Mouse (Mus musculus): ENCODE measurements around the gene Serp1. TPM values are rescaled to one million over a fixed set of nuclear protein-coding genes. Genes with fewer than 3 reads are reported as not detected.

The Serp1 gene
- 149 and 153 TPM in 2 replicates for polyA plus RNA-seq (2014; fragmentation: Nextera tagmentation; extraction: Ambion mirVana)

DNA sequence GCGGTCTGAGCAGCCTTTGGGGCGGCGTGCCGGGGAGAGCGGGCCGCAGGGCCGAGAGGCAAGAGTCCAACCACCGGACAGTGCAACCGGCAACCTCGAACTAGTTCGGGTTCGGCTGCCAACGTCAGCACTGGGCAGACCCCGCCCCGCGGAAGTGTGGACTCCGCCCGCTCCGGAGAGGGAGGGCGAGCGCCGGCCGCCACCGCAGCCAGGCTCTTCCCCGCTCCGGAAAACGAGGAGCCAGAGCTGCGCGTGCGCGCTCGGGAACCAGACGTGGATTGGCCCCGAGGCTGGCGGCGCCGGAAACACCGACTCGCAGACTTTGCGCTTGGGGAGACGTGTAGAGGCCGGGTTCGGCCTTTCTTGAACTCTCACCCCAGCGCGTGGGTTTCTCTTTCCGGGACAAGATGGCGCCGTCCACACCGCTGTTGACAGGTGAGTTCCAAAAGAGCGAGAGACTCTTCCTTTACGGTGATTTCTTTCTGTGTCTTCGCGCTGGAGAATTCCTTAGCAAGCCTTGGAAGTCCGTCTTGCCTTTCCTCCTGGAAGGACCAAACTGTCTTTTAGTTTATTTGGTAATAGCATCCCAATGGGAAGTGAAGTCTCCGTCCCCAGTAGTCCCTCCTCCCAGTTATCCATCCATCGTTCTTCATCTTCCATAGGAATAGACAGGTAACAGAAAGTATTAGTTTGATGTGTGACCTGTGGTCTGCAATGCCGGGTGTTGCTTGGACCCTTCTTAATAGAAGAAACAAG lies at the start of gene Serp1, which contains the start of gene Eif2a:
Serp1 (minus strand) TSS at position 241 of the 756 bp plus-strand sequence.
Eif2a (plus strand) TSS at position 170 of the 756 bp plus-strand sequence.
- H3K4me3 ChIP-seq (ENCODE audit: low read depth, low read length), result peak within 1 kb of the TSS; percentile 93
- under 1% methylated on average over 56 of the region's 57 CpGs for WGBS
- H3K36me3 ChIP-seq (ENCODE audit: control insufficient read depth, insufficient read depth, low read length), result no peaks in the 10 kb centered on the region
- peak; percentile 98 for DNase-seq (ENCODE audit: low spot score)
- peak within 1 kb of the TSS; percentile 93 for H3K9ac ChIP-seq (ENCODE audit: low read depth, low read length)
- H3K27ac ChIP-seq (ENCODE audit: low read depth, low read length), result peak within 1 kb of the TSS; percentile 86
- peak; percentile 99 for ATAC-seq (ENCODE audit: low FRiP score)
- peak within 1 kb of the TSS; percentile 71 for H3K4me2 ChIP-seq (replicated peaks; ENCODE audit: low read depth, low read length)
- no peaks in the 10 kb centered on the region for H3K4me1 ChIP-seq (replicated peaks; ENCODE audit: control insufficient read depth, insufficient read depth, low read length)
- H3K27me3 ChIP-seq (ENCODE audit: control insufficient read depth, insufficient read depth, low read length), result no peaks in the 10 kb centered on the region
- no peaks in the 10 kb centered on the region for H3K9me3 ChIP-seq (ENCODE audit: control insufficient read depth, low read length)

DNA sequence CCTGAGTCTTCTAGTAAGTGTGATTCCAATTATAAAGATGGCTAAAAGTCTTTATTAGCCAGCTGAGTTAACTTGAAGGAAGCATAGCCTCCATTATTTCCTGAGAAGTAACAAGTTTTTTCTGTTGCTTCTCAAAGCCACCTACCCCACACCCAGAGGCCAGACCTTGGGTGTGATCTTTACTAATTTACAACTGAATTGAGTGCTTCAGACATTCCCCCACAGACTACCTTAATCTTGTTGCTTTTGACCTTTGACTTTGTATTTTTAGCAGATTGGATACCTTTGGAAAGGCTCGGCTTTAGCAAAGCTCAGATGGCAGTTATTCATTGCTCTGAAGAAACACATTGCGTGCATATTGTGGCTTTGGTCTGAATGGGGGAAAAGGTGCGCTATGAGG lies 45.1 kb upstream of the Serp1 start:
- H3K36me3 ChIP-seq (ENCODE audit: control insufficient read depth, insufficient read depth, low read length), result no peaks in the 10 kb centered on the region
- no peak overlapping the region for H3K4me2 ChIP-seq (replicated peaks; ENCODE audit: low read depth, low read length)
- no peaks in the 10 kb centered on the region for H3K27me3 ChIP-seq (ENCODE audit: control insufficient read depth, insufficient read depth, low read length)
- H3K9ac ChIP-seq (ENCODE audit: low read depth, low read length), result no peak overlapping the region
- H3K9me3 ChIP-seq (ENCODE audit: control insufficient read depth, low read length), result no peaks in the 10 kb centered on the region
- no peak for DNase-seq (ENCODE audit: low spot score)
- no peak overlapping the region for H3K27ac ChIP-seq (ENCODE audit: low read depth, low read length)
- H3K4me3 ChIP-seq (ENCODE audit: low read depth, low read length), result no peak overlapping the region
- WGBS, result 88% methylated on average over 3 of the region's 3 CpGs
- ATAC-seq (ENCODE audit: low FRiP score), result no peak
- no peaks in the 10 kb centered on the region for H3K4me1 ChIP-seq (replicated peaks; ENCODE audit: control insufficient read depth, insufficient read depth, low read length)

DNA sequence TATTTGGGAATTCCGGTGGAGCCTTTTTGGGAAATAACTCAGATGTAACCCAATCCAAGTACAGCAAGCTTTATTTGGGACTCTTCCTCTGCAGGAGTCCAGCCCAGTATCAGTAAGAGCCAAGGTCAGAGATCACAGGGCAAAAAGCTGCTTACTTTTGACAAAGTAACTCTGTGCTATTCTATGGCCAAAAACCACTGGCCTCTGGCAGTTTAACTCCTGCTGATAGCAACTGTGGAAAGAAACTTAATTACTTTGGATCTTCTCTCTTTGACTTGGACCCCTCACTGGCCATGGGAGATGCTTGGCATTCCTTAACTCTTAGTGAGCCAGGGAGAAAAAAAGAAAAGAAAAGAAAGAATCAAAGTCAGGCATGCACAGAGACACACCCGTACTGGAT lies 35.7 kb upstream of the Serp1 start:
- Histone ChIP-seq H3K4me3 (ENCODE audit: low read depth, low read length) (no peak overlapping the region), H3K9me3 (ENCODE audit: control insufficient read depth, low read length) (no peaks in the 10 kb centered on the region), H3K4me1 (replicated peaks; ENCODE audit: control insufficient read depth, insufficient read depth, low read length) (no peaks in the 10 kb centered on the region), H3K27ac (ENCODE audit: low read depth, low read length) (no peak overlapping the region), H3K9ac (ENCODE audit: low read depth, low read length) (no peak overlapping the region), H3K27me3 (ENCODE audit: control insufficient read depth, insufficient read depth, low read length) (no peaks in the 10 kb centered on the region), H3K4me2 (replicated peaks; ENCODE audit: low read depth, low read length) (no peak overlapping the region), H3K36me3 (ENCODE audit: control insufficient read depth, insufficient read depth, low read length) (peaks cover 3% of the 10 kb centered on the region; the same call in 1 of the 2 replicates)
- WGBS, result 21% methylated on average over 2 of the region's 2 CpGs
- DNase-seq (ENCODE audit: low spot score) (no peak), ATAC-seq (ENCODE audit: low FRiP score) (no peak)

DNA sequence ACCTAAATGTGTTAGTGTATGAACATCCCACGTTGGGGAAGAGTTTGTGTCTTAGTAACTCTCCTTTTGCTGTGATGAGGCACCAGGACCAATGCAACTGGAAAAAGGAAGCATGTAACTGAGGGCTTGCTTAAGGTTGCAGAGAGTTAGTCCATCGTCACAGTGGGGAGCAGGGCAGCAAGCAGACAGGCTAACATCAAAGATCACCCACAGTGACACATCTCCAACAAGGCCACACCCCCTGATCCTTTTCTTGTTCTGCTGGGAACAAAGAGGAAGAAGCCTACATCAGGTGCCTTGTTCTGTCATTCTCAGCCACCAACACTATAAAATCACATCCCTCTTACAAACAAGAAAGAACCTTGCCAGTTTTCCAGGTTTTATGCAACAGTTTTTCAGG lies 34.2 kb upstream of the Serp1 start:
- H3K9me3 ChIP-seq (ENCODE audit: control insufficient read depth, low read length), result no peaks in the 10 kb centered on the region
- no peak overlapping the region for H3K4me3 ChIP-seq (ENCODE audit: low read depth, low read length)
- H3K4me2 ChIP-seq (replicated peaks; ENCODE audit: low read depth, low read length), result no peak overlapping the region
- DNase-seq (ENCODE audit: low spot score), result no peak
- no peak overlapping the region for H3K9ac ChIP-seq (ENCODE audit: low read depth, low read length)
- no peak for ATAC-seq (ENCODE audit: low FRiP score)
- 24% methylated on average over 2 of the region's 2 CpGs for WGBS
- peaks cover 3% of the 10 kb centered on the region; the same call in 1 of the 2 replicates for H3K36me3 ChIP-seq (ENCODE audit: control insufficient read depth, insufficient read depth, low read length)
- no peaks in the 10 kb centered on the region for H3K27me3 ChIP-seq (ENCODE audit: control insufficient read depth, insufficient read depth, low read length)
- no peak overlapping the region for H3K27ac ChIP-seq (ENCODE audit: low read depth, low read length)
- H3K4me1 ChIP-seq (replicated peaks; ENCODE audit: control insufficient read depth, insufficient read depth, low read length), result no peaks in the 10 kb centered on the region

DNA sequence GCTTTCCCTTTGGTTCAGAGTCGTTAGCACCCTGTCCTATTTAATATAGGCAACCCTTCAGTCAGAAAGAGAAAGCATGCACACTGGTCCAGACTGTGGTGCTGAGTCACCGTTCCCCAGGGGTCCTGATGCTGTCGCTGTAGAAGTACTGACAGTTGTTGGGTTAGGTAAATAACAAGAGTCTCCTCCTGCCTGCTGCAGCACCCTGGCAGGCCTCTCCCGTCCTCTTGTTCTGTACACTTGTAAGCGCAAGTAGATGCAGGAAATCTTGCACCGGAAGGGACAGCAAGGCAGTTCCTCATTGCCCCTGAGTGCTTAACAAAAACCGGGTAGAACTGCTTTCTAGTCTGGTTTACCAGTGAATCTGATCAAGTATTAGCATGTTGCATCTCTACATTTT lies 31.0 kb upstream of the Serp1 start:
- H3K36me3 ChIP-seq (ENCODE audit: control insufficient read depth, insufficient read depth, low read length), result peaks cover 3% of the 10 kb centered on the region; the same call in 1 of the 2 replicates
- WGBS, result 80% methylated on average over 7 of the region's 7 CpGs

DNA sequence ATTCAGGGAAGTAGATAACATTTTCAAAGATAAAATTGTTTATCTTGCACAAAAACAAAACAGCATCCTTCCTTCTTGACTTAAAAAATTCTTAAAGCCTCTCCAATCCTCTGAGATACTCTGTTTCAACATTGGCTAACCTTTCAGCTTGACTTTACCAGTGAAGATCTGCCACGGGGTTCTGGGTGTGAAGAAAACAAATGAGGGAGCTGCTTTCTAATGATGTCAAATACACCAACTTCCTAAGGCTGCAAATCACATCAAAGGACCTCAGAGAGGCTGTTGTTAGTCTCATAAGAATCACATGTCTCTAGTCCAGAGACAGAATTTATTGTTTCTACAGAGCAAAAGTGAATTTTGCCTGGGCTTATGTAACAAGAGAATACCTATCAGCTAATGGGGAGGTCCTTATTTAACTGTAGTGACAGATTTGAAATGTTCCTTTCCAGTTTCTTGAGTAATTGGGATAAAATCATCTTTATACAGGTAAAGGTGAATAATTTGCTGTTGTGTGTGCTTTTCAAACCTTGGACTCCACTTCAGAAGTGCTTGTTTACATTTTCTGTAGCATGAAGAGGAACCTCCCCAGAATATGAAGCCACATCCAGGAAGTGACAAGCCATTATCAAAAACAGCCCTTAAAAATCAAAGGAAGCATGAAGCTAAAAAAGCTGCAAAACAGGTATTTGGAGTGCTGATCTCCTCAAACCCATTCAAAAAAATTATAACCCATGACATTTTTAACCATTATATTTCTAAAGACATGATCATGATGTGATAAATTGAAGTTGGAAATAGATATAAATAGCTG lies 26.5 kb upstream of the Serp1 start:
- ATAC-seq (ENCODE audit: low FRiP score), result no peak
- H3K4me3 ChIP-seq (ENCODE audit: low read depth, low read length), result no peak overlapping the region
- no peaks in the 10 kb centered on the region for H3K9me3 ChIP-seq (ENCODE audit: control insufficient read depth, low read length)
- no peak overlapping the region for H3K4me2 ChIP-seq (replicated peaks; ENCODE audit: low read depth, low read length)
- no peaks in the 10 kb centered on the region for H3K4me1 ChIP-seq (replicated peaks; ENCODE audit: control insufficient read depth, insufficient read depth, low read length)
- H3K27me3 ChIP-seq (ENCODE audit: control insufficient read depth, insufficient read depth, low read length), result no peaks in the 10 kb centered on the region
- H3K9ac ChIP-seq (ENCODE audit: low read depth, low read length), result no peak overlapping the region
- WGBS, result 89% methylated on average over 1 of the region's 1 CpGs
- no peak for DNase-seq (ENCODE audit: low spot score)
- H3K27ac ChIP-seq (ENCODE audit: low read depth, low read length), result no peak overlapping the region
- peaks cover 3% of the 10 kb centered on the region; the same call in 1 of the 2 replicates for H3K36me3 ChIP-seq (ENCODE audit: control insufficient read depth, insufficient read depth, low read length)

More for the DNA sequence above, 31.0 kb upstream of the Serp1 start:
- Histone ChIP-seq H3K4me2 (replicated peaks; ENCODE audit: low read depth, low read length) (no peak overlapping the region), H3K27me3 (ENCODE audit: control insufficient read depth, insufficient read depth, low read length) (no peaks in the 10 kb centered on the region), H3K9ac (ENCODE audit: low read depth, low read length) (no peak overlapping the region), H3K27ac (ENCODE audit: low read depth, low read length) (no peak overlapping the region), H3K4me3 (ENCODE audit: low read depth, low read length) (no peak overlapping the region), H3K9me3 (ENCODE audit: control insufficient read depth, low read length) (no peaks in the 10 kb centered on the region), H3K4me1 (replicated peaks; ENCODE audit: control insufficient read depth, insufficient read depth, low read length) (no peaks in the 10 kb centered on the region)
- ATAC-seq (ENCODE audit: low FRiP score) (no peak), DNase-seq (ENCODE audit: low spot score) (no peak)

- DNase-seq (ENCODE audit: low spot score) (no peak), ATAC-seq (ENCODE audit: low FRiP score) (no peak)
- H3K4me3 ChIP-seq (ENCODE audit: low read depth, low read length), result no peak overlapping the region
- H3K9ac ChIP-seq (ENCODE audit: low read depth, low read length), result no peak overlapping the region
- no peaks in the 10 kb centered on the region for H3K4me1 ChIP-seq (replicated peaks; ENCODE audit: control insufficient read depth, insufficient read depth, low read length)
- H3K36me3 ChIP-seq (ENCODE audit: control insufficient read depth, insufficient read depth, low read length), result peaks cover 5% of the 10 kb centered on the region
- no peak overlapping the region for H3K4me2 ChIP-seq (replicated peaks; ENCODE audit: low read depth, low read length)
- no peak overlapping the region for H3K27ac ChIP-seq (ENCODE audit: low read depth, low read length)
- WGBS, result 96% methylated on average over 3 of the region's 3 CpGs
- no peaks in the 10 kb centered on the region for H3K27me3 ChIP-seq (ENCODE audit: control insufficient read depth, insufficient read depth, low read length)
- H3K9me3 ChIP-seq (ENCODE audit: control insufficient read depth, low read length), result no peaks in the 10 kb centered on the region
Measured at GRCm38 (mm10) chr3:58536573-58536972, 10.9 kb upstream of the Serp1 start.

GRCm38 (mm10) chr3:58526408-58526737 lies 681 bp upstream of the Serp1 start:
- Histone ChIP-seq H3K4me2 (replicated peaks; ENCODE audit: low read depth, low read length) (peak overlapping the region; percentile 71), H3K9ac (ENCODE audit: low read depth, low read length) (peak overlapping the region; percentile 63; the same call in 1 of the 2 replicates), H3K27ac (ENCODE audit: low read depth, low read length) (no peak overlapping the region), H3K4me3 (ENCODE audit: low read depth, low read length) (peak overlapping the region; percentile 93), H3K4me1 (replicated peaks; ENCODE audit: control insufficient read depth, insufficient read depth, low read length) (no peaks in the 10 kb centered on the region), H3K36me3 (ENCODE audit: control insufficient read depth, insufficient read depth, low read length) (no peaks in the 10 kb centered on the region), H3K27me3 (ENCODE audit: control insufficient read depth, insufficient read depth, low read length) (no peaks in the 10 kb centered on the region), H3K9me3 (ENCODE audit: control insufficient read depth, low read length) (no peaks in the 10 kb centered on the region)
- ATAC-seq (ENCODE audit: low FRiP score), result no peak
- 11% methylated on average over 4 of the region's 4 CpGs for WGBS
- no peak for DNase-seq (ENCODE audit: low spot score)

Measured in hindbrain, embryonic 11.5 days (tissue).